Mouse (Mus musculus): ENCODE measurements around the gene Ap4s1.

Gene Ap4s1

GRCm38 (mm10) chr12:51690893-51691844 is at the start of gene Ap4s1:
Ap4s1 (plus strand) TSS chr12:51691033.
- ChIA-PET CTCF (interaction anchor here in 3 of 4 experiments (0.5 to 1.0 kb wide), 5 partner anchors 11 to 311 kb away, joined by 3 to 7 read pairs (median 3); partner anchors contain the start of gene Heatr5a (in 1 of the 3)), POLR2A (interaction anchor here (0.6 to 6.8 kb wide), 52 partner anchors 8 to 315 kb away, joined by 3 to 51 read pairs (median 4); partner anchors contain the start of genes Dtd2 (in 2 of the 4), Heatr5a (in 2 of the 4) and Coch (in 1 of the 4))

- ChIA-PET POLR2A (interaction anchor here in 1 of 4 experiments (1.2 kb wide), 1 partner anchor 78 kb away, joined by 3 read pairs; no protein-coding TSS in a partner anchor), CTCF (interaction anchor here in 1 of 4 experiments (0.9 kb wide), 1 partner anchor 22 kb away, joined by 4 read pairs; no protein-coding TSS in a partner anchor)
Observed at GRCm38 (mm10) chr12:51641871-51642270, 49.0 kb upstream of the Ap4s1 start.

GRCm38 (mm10) chr12:51649401-51649800 is 41.4 kb upstream of the Ap4s1 start:
- CTCF ChIA-PET = interaction anchor here in 1 of 4 experiments (0.6 kb wide), 1 partner anchor 33 kb away, joined by 3 read pairs; no protein-coding TSS in a partner anchor
- POLR2A ChIA-PET = interaction anchor here in 2 of 4 experiments (0.7 to 1.3 kb wide), 3 partner anchors 13 to 42 kb away, joined by 3 to 4 read pairs (median 4); partner anchors contain the start of gene Strn3 (in 1 of the 2)

GRCm38 (mm10) chr12:51655944-51656465 is 34.8 kb upstream of the Ap4s1 start:
- ChIA-PET CTCF (no interaction called here), POLR2A (interaction anchor here in 3 of 4 experiments (0.6 to 1.2 kb wide), 3 partner anchors 11 to 28 kb away, joined by 3 read pairs; no protein-coding TSS in a partner anchor)

- POLR2A ChIA-PET = interaction anchor here in 3 of 4 experiments (0.5 to 9.3 kb wide), 4 partner anchors 17 to 57 kb away, joined by 3 to 51 read pairs (median 6); partner anchors contain the start of genes Ap4s1 (in 1 of the 3) and Strn3 (in 1 of the 3)
- CTCF ChIA-PET = interaction anchor here in 2 of 4 experiments (0.6 to 1.0 kb wide), 2 partner anchors 15 to 23 kb away, joined by 4 to 6 read pairs; no protein-coding TSS in a partner anchor
Observed at GRCm38 (mm10) chr12:51663011-51663410, 27.8 kb upstream of the Ap4s1 start.

GRCm38 (mm10) chr12:51663908-51664307 is 26.9 kb upstream of the Ap4s1 start:
- CTCF ChIA-PET = interaction anchor here in 2 of 4 experiments (0.6 to 1.2 kb wide), 4 partner anchors 22 to 78 kb away, joined by 3 to 6 read pairs (median 4); no protein-coding TSS in a partner anchor
- POLR2A ChIA-PET = interaction anchor here in 2 of 4 experiments (0.7 to 9.3 kb wide), 4 partner anchors 16 to 71 kb away, joined by 3 to 51 read pairs (median 5); partner anchors contain the start of genes Ap4s1 (in 1 of the 2) and Strn3 (in 1 of the 2)

- CTCF ChIA-PET = interaction anchor here in 2 of 4 experiments (0.7 to 1.9 kb wide), 3 partner anchors 19 to 74 kb away, joined by 3 to 4 read pairs (median 3); no protein-coding TSS in a partner anchor
Observed at GRCm38 (mm10) chr12:51666708-51667430, 24.0 kb upstream of the Ap4s1 start.

GRCm38 (mm10) chr12:51671231-51671891 is 19.5 kb upstream of the Ap4s1 start:
- ChIA-PET CTCF (interaction anchor here in 1 of 4 experiments (1.1 kb wide), 1 partner anchor 16 kb away, joined by 3 read pairs; no protein-coding TSS in a partner anchor), POLR2A (interaction anchor here in 2 of 4 experiments (0.5 to 9.3 kb wide), 9 partner anchors 9 to 275 kb away, joined by 3 to 51 read pairs (median 3); partner anchors contain the start of gene Strn3 (in 2 of the 2))

More at GRCm38 (mm10) chr12:51666708-51667430, 24.0 kb upstream of the Ap4s1 start:
- POLR2A ChIA-PET = interaction anchor here in 2 of 4 experiments (0.8 to 9.3 kb wide), 4 partner anchors 13 to 37 kb away, joined by 3 to 51 read pairs (median 4); no protein-coding TSS in a partner anchor

GRCm38 (mm10) chr12:51673270-51673669 is 17.6 kb upstream of the Ap4s1 start:
- ChIA-PET CTCF (no interaction called here), POLR2A (interaction anchor here in 1 of 4 experiments (1.4 kb wide), 1 partner anchor 9 kb away, joined by 5 read pairs; no protein-coding TSS in a partner anchor)

GRCm38 (mm10) chr12:51676442-51676841 is 14.4 kb upstream of the Ap4s1 start:
- ChIA-PET POLR2A (interaction anchor here in 1 of 4 experiments (1.6 kb wide), 1 partner anchor 12 kb away, joined by 3 read pairs; no protein-coding TSS in a partner anchor), CTCF (interaction anchor here in 2 of 4 experiments (0.6 to 1.2 kb wide), 2 partner anchors 9 to 65 kb away, joined by 3 read pairs; no protein-coding TSS in a partner anchor)

- CTCF ChIA-PET = interaction anchor here in 2 of 4 experiments (0.5 to 1.3 kb wide), 3 partner anchors 9 to 116 kb away, joined by 3 to 4 read pairs (median 4); no protein-coding TSS in a partner anchor
- POLR2A ChIA-PET = interaction anchor here in 2 of 4 experiments (0.9 to 6.2 kb wide), 7 partner anchors 9 to 56 kb away, joined by 3 to 51 read pairs (median 4); partner anchors contain the start of genes Ap4s1 (in 1 of the 2) and Strn3 (in 1 of the 2)
Observed at GRCm38 (mm10) chr12:51678844-51679243, 12.0 kb upstream of the Ap4s1 start.

GRCm38 (mm10) chr12:51688546-51688945 is 2.3 kb upstream of the Ap4s1 start:
- CTCF ChIA-PET = interaction anchor here in 1 of 4 experiments (0.7 kb wide), 1 partner anchor 11 kb away, joined by 3 read pairs; no protein-coding TSS in a partner anchor
- POLR2A ChIA-PET = interaction anchor here in 2 of 4 experiments (0.7 to 2.2 kb wide), 7 partner anchors 12 to 80 kb away, joined by 3 to 8 read pairs (median 4); no protein-coding TSS in a partner anchor

GRCm38 (mm10) chr12:51691845-51692632 is 1.2 kb downstream of the Ap4s1 start, which contains the start of gene Strn3:
Strn3 (minus strand) TSS chr12:51691897.
- CTCF ChIA-PET = interaction anchor here in 3 of 4 experiments (0.5 to 1.0 kb wide), 8 partner anchors 12 to 310 kb away, joined by 3 to 7 read pairs (median 3); partner anchors contain the start of gene Heatr5a (in 1 of the 3)

GRCm38 (mm10) chr12:51692870-51693269 is 2.0 kb downstream of the Ap4s1 start:
- CTCF ChIA-PET = interaction anchor here in 1 of 4 experiments (1.0 kb wide), 1 partner anchor 80 kb away, joined by 3 read pairs; no protein-coding TSS in a partner anchor
- POLR2A ChIA-PET = interaction anchor here in 3 of 4 experiments (1.2 to 6.8 kb wide), 9 partner anchors 9 to 172 kb away, joined by 3 to 51 read pairs (median 10); no protein-coding TSS in a partner anchor

More at GRCm38 (mm10) chr12:51691845-51692632, 1.2 kb downstream of the Ap4s1 start, which contains the start of gene Strn3:
- POLR2A ChIA-PET = interaction anchor here (0.6 to 6.8 kb wide), 53 partner anchors 8 to 314 kb away, joined by 3 to 51 read pairs (median 4); partner anchors contain the start of genes Dtd2 (in 2 of the 4), Heatr5a (in 2 of the 4) and Coch (in 1 of the 4)

- CTCF ChIA-PET = no interaction called here
- POLR2A ChIA-PET = interaction anchor here in 2 of 4 experiments (1.0 to 6.8 kb wide), 7 partner anchors 8 to 135 kb away, joined by 3 to 51 read pairs (median 10); no protein-coding TSS in a partner anchor
Observed at GRCm38 (mm10) chr12:51693419-51693818, 2.6 kb downstream of the Ap4s1 start.

Measured in embryonic stem cell, embryonic (primary cell).